Mouse (Mus musculus): Measurements from ENCODE around the gene Kdm3a.
A peak's percentile ranks its signal among the peaks of the same experiment; 100 is the strongest.

Kdm3a gene

GRCm38 (mm10) chr6:71632829-71633662 lies at the start of gene Kdm3a:
Gene Kdm3a (minus strand): TSS chr6:71632990.
- peak; percentile 94 for DNase-seq (ENCODE audit: low read depth, low spot score)

GRCm38 (mm10) chr6:71678891-71679290 lies 46.1 kb upstream of the Kdm3a start:
- no peak for DNase-seq (ENCODE audit: low read depth, low spot score)

GRCm38 (mm10) chr6:71673166-71673565 lies 40.4 kb upstream of the Kdm3a start:
- peak; percentile 19 for DNase-seq (ENCODE audit: low read depth, low spot score)

- no peak for DNase-seq (ENCODE audit: low read depth, low spot score)
These were observed 31.7 kb upstream of the Kdm3a start for GRCm38 (mm10) chr6:71664511-71664910.

GRCm38 (mm10) chr6:71658290-71658689 lies 25.5 kb upstream of the Kdm3a start:
- no peak for DNase-seq (ENCODE audit: low read depth, low spot score)

- no peak for DNase-seq (ENCODE audit: low read depth, low spot score)
These were observed 23.0 kb upstream of the Kdm3a start for GRCm38 (mm10) chr6:71655835-71656234.

GRCm38 (mm10) chr6:71651868-71652267 lies 19.1 kb upstream of the Kdm3a start:
- no peak for DNase-seq (ENCODE audit: low read depth, low spot score)

GRCm38 (mm10) chr6:71632486-71632828 lies 333 bp downstream of the Kdm3a start:
- no peak for DNase-seq (ENCODE audit: low read depth, low spot score)

- DNase-seq (ENCODE audit: low read depth, low spot score): peak; percentile 23
These were observed 906 bp downstream of the Kdm3a start for GRCm38 (mm10) chr6:71631706-71632461.

- DNase-seq (ENCODE audit: low read depth, low spot score): peak; percentile 8
These were observed 1.6 kb downstream of the Kdm3a start for GRCm38 (mm10) chr6:71631196-71631595.

GRCm38 (mm10) chr6:71627325-71627724 lies 5.5 kb downstream of the Kdm3a start:
- DNase-seq (ENCODE audit: low read depth, low spot score): no peak

GRCm38 (mm10) chr6:71625984-71626383 lies 6.8 kb downstream of the Kdm3a start:
- no peak for DNase-seq (ENCODE audit: low read depth, low spot score)

GRCm38 (mm10) chr6:71624723-71625122 lies 8.1 kb downstream of the Kdm3a start:
- DNase-seq (ENCODE audit: low read depth, low spot score): no peak

GRCm38 (mm10) chr6:71621981-71622380 lies 10.8 kb downstream of the Kdm3a start:
- DNase-seq (ENCODE audit: low read depth, low spot score): no peak

- DNase-seq (ENCODE audit: low read depth, low spot score): no peak
These were observed 11.2 kb downstream of the Kdm3a start for GRCm38 (mm10) chr6:71621551-71621950.

- no peak for DNase-seq (ENCODE audit: low read depth, low spot score)
These were observed 15.8 kb downstream of the Kdm3a start for GRCm38 (mm10) chr6:71616959-71617358.

GRCm38 (mm10) chr6:71613225-71613624 lies 19.6 kb downstream of the Kdm3a start:
- DNase-seq (ENCODE audit: low read depth, low spot score): no peak

- DNase-seq (ENCODE audit: low read depth, low spot score): no peak
These were observed 22.8 kb downstream of the Kdm3a start for GRCm38 (mm10) chr6:71609968-71610367.

- no peak for DNase-seq (ENCODE audit: low read depth, low spot score)
These were observed 23.8 kb downstream of the Kdm3a start for GRCm38 (mm10) chr6:71608994-71609393.

- no peak for DNase-seq (ENCODE audit: low read depth, low spot score)
These were observed 25.0 kb downstream of the Kdm3a start for GRCm38 (mm10) chr6:71607756-71608155.

GRCm38 (mm10) chr6:71590154-71590553 lies 42.6 kb downstream of the Kdm3a start:
- no peak for DNase-seq (ENCODE audit: low read depth, low spot score)

- no peak for DNase-seq (ENCODE audit: low read depth, low spot score)
These were observed 43.4 kb downstream of the Kdm3a start for GRCm38 (mm10) chr6:71589401-71589800.

- no peak for DNase-seq (ENCODE audit: low read depth, low spot score)
These were observed 49.6 kb downstream of the Kdm3a start for GRCm38 (mm10) chr6:71583198-71583597.

Data from A20 (cell line).